Mouse (Mus musculus) ES-E14 (cell line): ENCODE measurements around the gene Baiap3. TPM values are rescaled to one million over a fixed set of nuclear protein-coding genes. Genes with fewer than 3 reads are reported as not detected.

Experiments
- DNase-seq: peaks from one replicate; pipeline ENCODE4 v3.0.0-alpha.2; 2013; ENCODE audit warnings: low read depth, low spot score
- H3K27ac ChIP-seq: 2 replicates; pipeline ENCODE4 v1.5.1; 2012; ENCODE audit warnings: low read depth, mild to moderate bottlenecking, low read length, moderate library complexity, mixed read lengths; ENCODE audit not compliant: poor library complexity, insufficient read depth, severe bottlenecking
- H3K36me3 ChIP-seq: 2 replicates; pipeline ENCODE4 v1.6.1; 2012; ENCODE audit warnings: mild to moderate bottlenecking, low read length, moderate library complexity, mixed read lengths; ENCODE audit not compliant: control insufficient read depth, poor library complexity, insufficient read depth, severe bottlenecking
- H3K4me1 ChIP-seq, 2 experiments: fragments of 150-350 bp in 1 of 2; sonication (generic) in 1 of 2; 2 replicates each; pipeline ENCODE4 v1.6.1; 2012; ENCODE audit warnings: low read length in 2 of 2, mild to moderate bottlenecking in 1 of 2, mixed read lengths in 1 of 2; ENCODE audit not compliant: control insufficient read depth in 2 of 2, insufficient read depth in 2 of 2, poor library complexity in 1 of 2
- H3K4me3 ChIP-seq, 2 experiments: fragments of 150-350 bp in 1 of 2; sonication (generic) in 1 of 2; 2 replicates each; pipeline ENCODE4 v1.5.1; 2012; ENCODE audit warnings: low read length in 2 of 2, low read depth in 1 of 2, mild to moderate bottlenecking in 1 of 2, mixed read lengths in 1 of 2; ENCODE audit not compliant: insufficient read depth in 1 of 2, poor library complexity in 1 of 2, severe bottlenecking in 1 of 2
- H3K9ac ChIP-seq: 2 replicates; pipeline ENCODE4 v1.6.1; 2012; ENCODE audit warnings: low read depth, mild to moderate bottlenecking, low read length, mixed read lengths; ENCODE audit not compliant: poor library complexity, insufficient read depth, severe bottlenecking
- H3K9me3 ChIP-seq: fragments of 150-350 bp; sonication (generic); 2 replicates; pipeline ENCODE4 v1.6.1; 2012; ENCODE audit warnings: low read depth, mild to moderate bottlenecking, low read length; ENCODE audit not compliant: control insufficient read depth, insufficient read depth
- CHD2 ChIP-seq: IDR thresholded peaks from 2 replicates; pipeline ENCODE4 v1.6.1; 2014; ENCODE audit warnings: mild to moderate bottlenecking, low read depth, low read length, inconsistent platforms
- HCFC1 ChIP-seq: IDR thresholded peaks from 2 replicates; pipeline ENCODE4 v1.6.1; 2012; ENCODE audit warnings: low read length, inconsistent platforms, borderline replicate concordance; ENCODE audit not compliant: insufficient read depth
- MAFK ChIP-seq: IDR thresholded peaks from 2 replicates; pipeline ENCODE4 v1.6.1; 2014; ENCODE audit warnings: mild to moderate bottlenecking, low read depth, low read length, inconsistent platforms; ENCODE audit not compliant: insufficient read depth
- ZC3H11A ChIP-seq: IDR thresholded peaks from 2 replicates; pipeline ENCODE4 v1.6.1; 2012; ENCODE audit warnings: low read depth, mild to moderate bottlenecking, inconsistent platforms, low read length, borderline replicate concordance
- ZNF384 ChIP-seq: IDR thresholded peaks from 2 replicates; pipeline ENCODE4 v1.6.1; 2012; ENCODE audit warnings: low read depth, low read length, inconsistent platforms
- in situ Hi-C, 2 experiments: fragments of 600-800 bp; cut with MboI; formaldehyde crosslinking; loops; one replicate each; pipeline ENCODE4 v1.15.1; 2025; ENCODE audit warnings: low sequenced_read_pairs in 2 of 2, inconsistent platforms in 1 of 2; ENCODE audit not compliant: unreplicated experiment in 2 of 2
- total RNA-seq: library from RNA; depleted of rRNA; stranded (reverse); fragments of 300-350 nt; gene quantifications from 2 replicates; pipeline ENCODE4 v1.2.3, GENCODE M21; 2012; rRNA removed

The Baiap3 gene
- total RNA-seq, 1 experiment, result 1.9 TPM

DNA sequence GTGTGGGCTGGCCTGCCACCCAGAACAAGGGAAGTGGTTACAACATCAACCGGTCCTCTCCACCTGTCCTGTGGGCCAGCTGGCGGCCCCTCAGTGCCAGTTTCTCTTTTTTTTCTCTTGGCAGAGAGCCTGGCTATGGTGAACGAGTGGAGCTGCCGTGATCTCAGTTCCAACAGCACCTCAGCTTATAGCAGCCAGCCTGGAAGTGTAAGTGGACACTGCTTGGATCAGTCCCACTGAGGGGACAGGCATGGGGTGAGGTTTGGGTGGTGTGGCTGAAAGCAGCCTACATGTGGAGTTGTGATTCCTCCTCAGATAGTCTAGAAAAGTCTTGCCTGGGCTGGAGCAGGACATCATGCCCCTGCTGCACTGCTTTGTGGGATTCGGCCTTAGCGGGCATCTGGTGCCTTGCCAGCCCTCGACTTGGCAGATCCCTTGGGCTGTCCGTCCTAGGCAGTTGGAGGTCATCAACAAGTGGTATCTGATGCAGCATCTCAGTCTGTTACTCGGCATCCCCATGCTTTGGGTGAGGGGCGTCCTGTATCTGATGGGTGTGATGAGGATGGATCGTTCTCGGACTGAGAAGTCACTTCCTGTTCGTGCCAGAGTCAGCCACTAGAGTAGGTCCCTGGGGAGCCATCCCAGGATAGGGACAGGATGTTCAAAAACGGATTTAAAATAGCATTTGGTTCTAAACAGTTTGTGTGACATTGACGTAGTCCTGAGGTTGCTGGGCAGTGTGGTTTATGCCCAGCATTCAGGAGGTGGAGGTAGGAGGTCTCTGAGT, 45.3 kb downstream of the Baiap3 start:
- Histone ChIP-seq H3K36me3 (peaks cover 27% of the 10 kb centered on the region; the same call in 1 of the 2 replicates), H3K4me3 (no peak overlapping the region), H3K9ac (no peak overlapping the region), H3K27ac (no peak overlapping the region), H3K9me3 (no peaks in the 10 kb centered on the region), H3K4me1 (no peaks in the 10 kb centered on the region)
- TF ChIP-seq ZC3H11A, result no peak
- no peak for TF ChIP-seq ZNF384
- TF ChIP-seq MAFK, result no peak
- no peak for TF ChIP-seq CHD2
- TF ChIP-seq HCFC1, result no peak
- no peak for DNase-seq
- in situ Hi-C loops, result no loop called here

DNA sequence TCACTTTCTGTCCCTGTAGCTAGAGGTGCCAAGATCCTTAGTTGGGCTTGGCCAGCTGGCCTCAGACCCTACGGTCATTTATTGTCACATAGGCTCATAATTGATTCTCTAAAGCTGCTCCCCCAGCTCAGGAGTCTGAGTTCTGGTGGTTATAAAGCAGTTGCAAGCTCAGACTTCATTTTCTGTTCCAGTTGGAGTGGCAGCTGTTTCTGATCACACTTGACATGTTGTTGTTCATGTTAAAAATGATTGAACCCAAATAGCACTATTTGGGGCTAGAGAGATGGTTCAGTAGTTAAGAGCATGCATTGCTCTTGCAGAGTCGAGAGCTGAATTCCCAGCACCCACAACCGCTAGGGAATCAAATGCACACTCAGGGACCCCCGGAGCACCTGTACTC, 46.2 kb downstream of the Baiap3 start:
- Histone ChIP-seq H3K36me3 (peaks cover 35% of the 10 kb centered on the region; the same call in 1 of the 2 replicates), H3K9ac (no peak overlapping the region), H3K9me3 (no peaks in the 10 kb centered on the region), H3K27ac (no peak overlapping the region), H3K4me3 (no peak overlapping the region), H3K4me1 (no peaks in the 10 kb centered on the region)
- TF ChIP-seq ZNF384 (no peak), CHD2 (no peak)
- no peak for DNase-seq
- in situ Hi-C loops, result no loop called here

DNA sequence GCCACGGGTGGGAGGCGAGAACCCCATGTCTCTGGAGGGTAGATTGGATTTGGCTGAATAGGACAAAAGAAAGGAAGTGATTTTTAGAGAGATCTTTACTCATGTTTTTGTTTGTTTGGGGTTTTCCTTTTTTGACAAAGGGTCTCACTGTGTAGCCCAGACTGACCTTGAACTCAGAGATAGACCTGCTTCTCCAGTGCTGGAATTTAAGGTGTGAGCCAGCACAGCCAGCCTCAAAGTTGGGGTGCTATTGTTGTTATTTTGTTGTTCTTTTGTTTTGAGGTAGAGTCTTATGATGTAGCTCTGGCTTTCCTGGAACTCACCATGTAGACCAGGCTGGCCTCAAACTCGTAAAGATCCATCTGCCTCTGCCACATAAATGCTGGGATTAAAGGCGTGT, 53.8 kb downstream of the Baiap3 start:
- in situ Hi-C loops, result no loop called here
- TF ChIP-seq MAFK, result no peak
- no peak for TF ChIP-seq CHD2
- no peak for TF ChIP-seq ZC3H11A
- H3K4me3 ChIP-seq, result no peak overlapping the region
- no peak overlapping the region for H3K27ac ChIP-seq
- peaks cover 29% of the 10 kb centered on the region; the same call in 1 of the 2 replicates for H3K36me3 ChIP-seq
- no peak for DNase-seq
- H3K4me1 ChIP-seq, result no peaks in the 10 kb centered on the region
- H3K9ac ChIP-seq, result no peak overlapping the region
- H3K9me3 ChIP-seq, result no peaks in the 10 kb centered on the region

Other genes with a start within 250 kb of the Baiap3 start
- gene Cramp1l, start 240.6 kb downstream of the Baiap3 start, total RNA-seq, result 9.1 and 11.6 TPM in 2 replicates
- 8.1 and 12.1 TPM in 2 replicates for gene Ift140, start 240.3 kb downstream of the Baiap3 start, total RNA-seq
- gene Tmem204, start 172.8 kb downstream of the Baiap3 start, total RNA-seq, result 0.32 and 0.62 TPM in 2 replicates
- 34.2 and 47.3 TPM in 2 replicates for gene Telo2, start 140.4 kb downstream of the Baiap3 start, total RNA-seq
- gene Ptx4, start 135.6 kb downstream of the Baiap3 start, total RNA-seq, result not detected in 2 replicates
- gene Clcn7, start 123.0 kb downstream of the Baiap3 start, total RNA-seq, result 35.0 and 62.4 TPM in 2 replicates
- gene Ccdc154, start 93.9 kb downstream of the Baiap3 start, total RNA-seq, result 0.18 and 0.32 TPM in 2 replicates
- not detected in 2 replicates for gene Gm38655, start 80.9 kb downstream of the Baiap3 start, total RNA-seq
- gene BC003965, start 71.8 kb downstream of the Baiap3 start, total RNA-seq, result 22.8 and 25.5 TPM in 2 replicates
- gene Unkl, start 68.0 kb downstream of the Baiap3 start, total RNA-seq, result 12.4 and 14.8 TPM in 2 replicates
- gene Gnptg, start 16.2 kb downstream of the Baiap3 start, total RNA-seq, result 17.3 and 28.5 TPM in 2 replicates
- gene Tsr3, start 16.2 kb downstream of the Baiap3 start, total RNA-seq, result 32.3 and 34.9 TPM in 2 replicates
- gene Ube2i, start 18.3 kb upstream of the Baiap3 start, total RNA-seq, result 427 and 443 TPM in 2 replicates
- not detected in 2 replicates for gene Prss34, start 42.0 kb upstream of the Baiap3 start, total RNA-seq
- not detected in 2 replicates for gene Prss28, start 52.3 kb upstream of the Baiap3 start, total RNA-seq
- not detected in 2 replicates for gene Prss29, start 62.3 kb upstream of the Baiap3 start, total RNA-seq
- gene Tpsab1, start 89.2 kb upstream of the Baiap3 start, total RNA-seq, result not detected in 2 replicates
- not detected in 2 replicates for gene Tpsb2, start 109.9 kb upstream of the Baiap3 start, total RNA-seq
- not detected in 2 replicates for gene Tpsg1, start 112.9 kb upstream of the Baiap3 start, total RNA-seq
- gene Cacna1h, start 177.4 kb upstream of the Baiap3 start, total RNA-seq, result 2.1 and 5.3 TPM in 2 replicates
- gene Tekt4, start 198.3 kb upstream of the Baiap3 start, total RNA-seq, result 0.16 TPM in 1 of 2 replicates, not detected in the other
- gene Sstr5, start 240.9 kb upstream of the Baiap3 start, total RNA-seq, result 0.95 and 1.3 TPM in 2 replicates